Mouse (Mus musculus): ENCODE measurements around the gene Nsf.
A peak's percentile ranks its signal among the peaks of the same experiment; 100 is the strongest.

Gene Nsf

GRCm38 (mm10) chr11:103941351-103941750, 12.5 kb downstream of the Nsf start:
- DNase-seq (ENCODE audit: low spot score), result no peak

- DNase-seq (ENCODE audit: low spot score), result no peak
Measured at GRCm38 (mm10) chr11:103940887-103941286, 13.0 kb downstream of the Nsf start.

- DNase-seq (ENCODE audit: low spot score), result no peak
Measured at GRCm38 (mm10) chr11:103937976-103938728, 15.7 kb downstream of the Nsf start.

GRCm38 (mm10) chr11:103937451-103937850, 16.4 kb downstream of the Nsf start:
- DNase-seq (ENCODE audit: low spot score), result no peak

GRCm38 (mm10) chr11:103935717-103936116, 18.1 kb downstream of the Nsf start:
- no peak for DNase-seq (ENCODE audit: low spot score)

GRCm38 (mm10) chr11:103933886-103934285, 20.0 kb downstream of the Nsf start:
- no peak for DNase-seq (ENCODE audit: low spot score)

GRCm38 (mm10) chr11:103923957-103924356, 29.9 kb downstream of the Nsf start:
- DNase-seq (ENCODE audit: low spot score), result no peak

- DNase-seq (ENCODE audit: low spot score), result no peak
Measured at GRCm38 (mm10) chr11:103923272-103923671, 30.6 kb downstream of the Nsf start.

GRCm38 (mm10) chr11:103922812-103923211, 31.0 kb downstream of the Nsf start:
- DNase-seq (ENCODE audit: low spot score), result no peak

GRCm38 (mm10) chr11:103920665-103921064, 33.2 kb downstream of the Nsf start:
- no peak for DNase-seq (ENCODE audit: low spot score)

- no peak for DNase-seq (ENCODE audit: low spot score)
Measured at GRCm38 (mm10) chr11:103916807-103917206, 37.0 kb downstream of the Nsf start.

GRCm38 (mm10) chr11:103915686-103916085, 38.2 kb downstream of the Nsf start:
- DNase-seq (ENCODE audit: low spot score), result no peak

- peak; percentile 71 for DNase-seq (ENCODE audit: low spot score)
Measured at GRCm38 (mm10) chr11:103910993-103911585, 42.8 kb downstream of the Nsf start.

- no peak for DNase-seq (ENCODE audit: low spot score)
Measured at GRCm38 (mm10) chr11:103910531-103910930, 43.3 kb downstream of the Nsf start.

GRCm38 (mm10) chr11:103909809-103910208, 44.0 kb downstream of the Nsf start:
- DNase-seq (ENCODE audit: low spot score), result no peak

GRCm38 (mm10) chr11:103909396-103909795, 44.5 kb downstream of the Nsf start:
- no peak for DNase-seq (ENCODE audit: low spot score)

- DNase-seq (ENCODE audit: low spot score), result no peak
Measured at GRCm38 (mm10) chr11:103906051-103906719, 47.7 kb downstream of the Nsf start.

- DNase-seq (ENCODE audit: low spot score), result no peak
Measured at GRCm38 (mm10) chr11:103905506-103905905, 48.4 kb downstream of the Nsf start.

- no peak for DNase-seq (ENCODE audit: low spot score)
Measured at GRCm38 (mm10) chr11:103901581-103901966, 52.3 kb downstream of the Nsf start.

GRCm38 (mm10) chr11:103900803-103901580, 52.9 kb downstream of the Nsf start:
- no peak for DNase-seq (ENCODE audit: low spot score)

GRCm38 (mm10) chr11:103896966-103897750, 56.7 kb downstream of the Nsf start:
- no peak for DNase-seq (ENCODE audit: low spot score)

GRCm38 (mm10) chr11:103896056-103896455, 57.8 kb downstream of the Nsf start:
- no peak for DNase-seq (ENCODE audit: low spot score)
